Mouse (Mus musculus) kidney, postnatal 0 days (tissue): ENCODE data around the gene Hoxa5. TPM values are rescaled to one million over a fixed set of nuclear protein-coding genes. Genes with fewer than 3 reads are reported as not detected.

Experiments used
- ATAC-seq: fragments of 200-750 bp; cut with Nextera tagmentation; replicated peaks from 2 replicates; pipeline ENCODE4 v1.8.0; 2017; ENCODE audit warnings: low read depth, moderate number of reproducible peaks, moderate TSS enrichment, moderate library complexity; ENCODE audit not compliant: low FRiP score
- DNase-seq: peaks from one replicate; pipeline ENCODE4 v3.0.0-alpha.2; 2016; ENCODE audit warnings: low spot score
- H3K27ac ChIP-seq: fragments of 300-500 bp; sonication (generic); 2 replicates; pipeline ENCODE4 v1.5.1; 2014; ENCODE audit warnings: mild to moderate bottlenecking
- H3K27me3 ChIP-seq: fragments of 300-500 bp; sonication (generic); 2 replicates; pipeline ENCODE4 v1.6.1; 2014; ENCODE audit warnings: low read length, mixed read lengths; ENCODE audit not compliant: insufficient read depth
- H3K36me3 ChIP-seq: fragments of 300-500 bp; sonication (generic); 2 replicates; pipeline ENCODE4 v1.6.1; 2014; ENCODE audit warnings: low read length, mixed read lengths; ENCODE audit not compliant: insufficient read depth
- H3K4me1 ChIP-seq: fragments of 300-500 bp; sonication (generic); replicated peaks from 2 replicates; pipeline ENCODE4 v1.6.1; 2014; ENCODE audit warnings: antibody characterized with exemption, low read length, mixed read lengths; ENCODE audit not compliant: insufficient read depth
- H3K4me2 ChIP-seq: fragments of 300-500 bp; sonication (generic); 2 replicates; pipeline ENCODE4 v1.6.1; 2014; ENCODE audit warnings: mild to moderate bottlenecking, low read length, moderate library complexity, mixed read lengths
- H3K4me3 ChIP-seq: fragments of 300-500 bp; sonication (generic); replicated peaks from 2 replicates; pipeline ENCODE4 v1.5.1; 2014; ENCODE audit warnings: low read depth, low read length
- H3K9ac ChIP-seq: fragments of 300-500 bp; sonication (generic); 2 replicates; pipeline ENCODE4 v1.6.1; 2014; ENCODE audit warnings: low read depth, low read length
- H3K9me3 ChIP-seq: fragments of 300-500 bp; sonication (generic); replicated peaks from 2 replicates; pipeline ENCODE4 v1.6.1; 2016; ENCODE audit warnings: low read length, inconsistent platforms, mixed read lengths
- CTCF ChIP-seq: IDR thresholded peaks from 2 replicates; pipeline ENCODE4 v1.5.1; 2016; ENCODE audit warnings: antibody characterized with exemption, low read depth, mild to moderate bottlenecking, moderate library complexity
- WGBS: fragments of 180-500 bp; shearing (Covaris S2); extraction: QIAGEN DNeasy Blood & Tissue Kit; methylation state at CpG from one replicate; pipeline ENCODE4 v1.1.7; 2014; 5-methylcytosine and 5-hydroxymethylcytosine counted together
- polyA plus RNA-seq: library from polyadenylated mRNA; unstranded; fragments of >200 nt; fragmentation: Nextera tagmentation; extraction: Ambion mirVana; gene quantifications from 2 replicates; pipeline ENCODE4 v1.2.1, GENCODE M21; 2015

Gene Hoxa5
- polyA plus RNA-seq, 1 experiment from 2014 or later = 10.4 TPM

DNA sequence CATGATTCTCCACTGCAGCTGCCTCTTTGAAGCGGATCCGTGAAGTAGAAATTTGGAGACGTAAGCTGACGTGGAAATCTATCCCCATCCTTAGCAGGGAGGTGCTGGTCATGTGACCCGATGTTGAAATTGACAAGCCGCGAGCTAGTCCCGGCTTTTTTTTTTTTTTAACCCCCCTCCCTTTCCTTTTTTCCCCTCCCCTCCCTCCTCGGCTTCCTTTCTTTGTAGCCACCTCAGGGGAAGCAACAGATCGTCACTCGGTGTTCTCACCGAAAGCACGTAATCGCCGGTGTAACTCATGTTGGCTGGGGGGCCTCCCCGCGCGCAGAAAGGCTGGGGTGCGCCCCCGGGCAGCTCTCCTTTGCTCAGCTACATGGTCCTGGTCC lies 41.4 kb upstream of the Hoxa5 start, which contains the start of gene Hoxa11:
Hoxa11 (minus strand) TSS at position 54 of the 386 bp plus-strand sequence.
- H3K36me3 ChIP-seq = no peaks in the 10 kb centered on the region
- H3K9me3 ChIP-seq = no peaks in the 10 kb centered on the region
- ATAC-seq (peak; percentile 8), DNase-seq (peak; percentile 95)
- 1% methylated on average over 20 of the region's 20 CpGs for WGBS
- TF ChIP-seq CTCF = no peak
- H3K4me1 ChIP-seq = peaks cover 22% of the 10 kb centered on the region
- H3K4me3 ChIP-seq = peak within 1 kb of the TSS; percentile 72
- peak within 1 kb of the TSS; percentile 88 for H3K27ac ChIP-seq
- H3K4me2 ChIP-seq = peak within 1 kb of the TSS; percentile 90
- no peaks in the 10 kb centered on the region for H3K27me3 ChIP-seq
- peak within 1 kb of the TSS; percentile 93 for H3K9ac ChIP-seq

DNA sequence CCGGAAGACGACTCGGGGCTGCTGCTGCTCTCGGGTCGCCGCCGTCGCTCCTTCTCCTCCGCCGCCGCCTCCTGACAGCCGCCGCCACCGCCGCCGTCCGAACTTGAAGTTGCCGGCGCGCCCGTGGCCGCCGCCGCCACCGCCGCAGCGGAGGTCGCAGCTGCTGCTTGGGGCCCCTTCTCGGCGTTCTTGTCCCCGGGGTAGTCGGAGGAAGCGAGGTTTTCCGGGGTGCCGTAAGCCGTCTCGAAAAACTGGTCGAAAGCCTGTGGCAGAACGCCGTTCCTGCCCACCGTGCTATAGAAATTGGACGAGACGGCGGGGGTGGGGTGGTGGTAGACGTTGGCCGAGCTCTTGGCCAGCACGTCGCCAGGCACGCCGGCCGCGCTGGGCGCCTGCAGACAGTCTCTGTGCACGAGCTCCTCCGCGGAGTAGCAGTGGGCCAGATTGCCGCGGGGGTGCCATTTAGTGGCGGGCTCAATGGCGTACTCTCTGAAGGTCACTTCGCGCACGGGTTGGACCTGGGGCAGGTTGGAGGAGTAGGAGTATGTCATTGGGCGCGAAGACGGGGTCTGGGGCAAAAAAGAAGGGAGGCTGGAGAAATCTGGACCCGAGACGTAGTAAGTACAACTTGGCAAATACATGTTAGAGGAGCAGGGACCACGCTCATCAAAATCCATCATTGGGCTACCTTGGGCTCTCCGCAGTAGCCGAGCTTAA lies 40.8 kb upstream of the Hoxa5 start:
- H3K9ac ChIP-seq = peak overlapping the region; percentile 93
- H3K36me3 ChIP-seq = no peaks in the 10 kb centered on the region
- peak overlapping the region; percentile 90 for H3K4me2 ChIP-seq
- DNase-seq = no peak
- WGBS = under 1% methylated on average over 69 of the region's 71 CpGs
- H3K27ac ChIP-seq = peak overlapping the region; percentile 88
- no peaks in the 10 kb centered on the region for H3K9me3 ChIP-seq
- H3K4me3 ChIP-seq = peak overlapping the region; percentile 72
- peak; percentile 25 for ATAC-seq
- peaks cover 22% of the 10 kb centered on the region for H3K4me1 ChIP-seq
- H3K27me3 ChIP-seq = no peaks in the 10 kb centered on the region
- TF ChIP-seq CTCF = no peak

DNA sequence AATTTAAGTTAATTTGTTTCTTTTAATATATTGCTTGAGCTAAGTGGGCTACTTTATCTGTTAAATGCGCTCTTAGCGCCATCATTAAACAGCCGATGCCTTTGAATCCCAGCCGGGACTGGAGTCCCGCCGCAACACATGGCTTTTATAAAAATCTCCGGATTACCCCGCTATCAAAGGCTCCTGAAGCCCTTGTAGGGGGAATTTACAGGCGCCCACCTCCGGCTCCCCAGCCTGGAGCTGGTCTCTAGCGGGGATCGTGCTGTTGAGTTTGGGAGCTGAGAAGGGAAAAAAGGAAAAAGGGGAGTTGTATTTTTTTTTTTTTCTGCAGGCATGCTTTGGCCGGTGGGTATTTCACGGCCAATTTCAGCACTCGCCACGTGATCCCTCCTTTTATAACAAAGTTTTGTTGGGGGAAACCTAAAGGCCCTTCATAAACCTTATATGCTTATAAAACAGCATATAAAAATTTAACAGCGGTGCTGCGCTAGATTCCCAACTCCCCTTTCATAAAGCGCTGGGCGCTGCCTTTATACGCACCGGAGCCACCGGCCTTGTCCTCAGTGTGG lies 40.2 kb upstream of the Hoxa5 start:
- Histone ChIP-seq H3K27ac (peak overlapping the region; percentile 88), H3K4me3 (peak overlapping the region; percentile 72)
- 4% methylated on average over 23 of the region's 23 CpGs for WGBS

DNA sequence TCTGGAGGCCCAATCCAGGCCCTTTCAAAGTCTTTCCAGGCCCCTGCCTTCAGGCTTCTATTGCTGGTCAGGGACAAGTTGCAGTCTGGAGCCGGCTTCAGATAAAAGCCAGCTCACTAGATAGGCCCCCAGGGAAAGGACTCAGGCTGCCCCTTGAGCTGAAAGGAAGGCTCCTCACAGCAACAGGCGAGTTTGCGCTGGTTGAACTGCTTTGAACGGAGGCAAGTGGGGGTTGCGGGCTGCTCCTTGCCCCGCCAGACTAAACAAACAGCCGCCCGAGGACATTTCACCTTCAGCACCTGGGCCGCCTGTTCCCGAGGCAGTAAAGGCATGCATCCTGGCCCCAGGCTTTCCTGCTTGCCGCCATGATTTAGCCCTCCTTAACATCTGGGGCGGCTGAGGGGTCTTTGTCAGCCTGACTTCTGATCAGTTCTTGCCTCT lies 39.3 kb upstream of the Hoxa5 start:
- H3K9ac ChIP-seq = peak overlapping the region; percentile 93
- no peak for TF ChIP-seq CTCF

More for the DNA sequence above, 40.2 kb upstream of the Hoxa5 start:
- H3K27me3 ChIP-seq = no peaks in the 10 kb centered on the region
- no peak for DNase-seq
- TF ChIP-seq CTCF = no peak
- peak overlapping the region; percentile 90 for H3K4me2 ChIP-seq
- H3K4me1 ChIP-seq = peaks cover 19% of the 10 kb centered on the region
- H3K36me3 ChIP-seq = no peaks in the 10 kb centered on the region
- no peaks in the 10 kb centered on the region for H3K9me3 ChIP-seq
- no peak for ATAC-seq
- peak overlapping the region; percentile 93 for H3K9ac ChIP-seq

DNA sequence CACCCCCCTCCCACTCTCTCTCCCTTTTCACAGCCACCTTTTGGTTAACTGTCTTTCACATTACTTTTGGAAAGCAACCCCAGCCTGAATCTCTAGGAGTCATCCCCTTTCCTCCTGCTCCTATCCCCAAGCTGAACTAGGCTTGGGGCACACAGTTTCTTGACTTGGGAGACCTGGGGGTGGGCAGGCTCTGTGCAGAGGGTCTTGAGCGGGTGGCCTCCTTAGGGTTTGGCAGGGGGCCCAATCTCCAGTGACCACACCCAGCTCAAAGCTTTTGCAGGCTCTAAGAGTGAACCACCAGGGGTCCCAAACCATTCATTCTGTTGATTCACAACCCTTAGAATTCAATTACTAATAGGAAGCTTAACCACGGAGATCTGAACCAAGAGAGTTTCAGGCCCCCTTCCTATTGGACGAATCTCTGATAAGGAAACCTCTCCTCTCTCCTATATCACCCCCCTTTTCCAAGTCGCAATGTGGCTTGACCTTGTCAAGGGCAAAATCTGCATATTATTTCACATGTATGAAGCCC lies 38.5 kb upstream of the Hoxa5 start:
- no peaks in the 10 kb centered on the region for H3K36me3 ChIP-seq
- ATAC-seq (no peak), DNase-seq (peak; percentile 86)
- WGBS = 20% methylated on average over 4 of the region's 4 CpGs
- no peaks in the 10 kb centered on the region for H3K27me3 ChIP-seq
- H3K9me3 ChIP-seq = no peaks in the 10 kb centered on the region
- H3K27ac ChIP-seq = peak overlapping the region; percentile 88
- H3K9ac ChIP-seq = peak overlapping the region; percentile 93
- TF ChIP-seq CTCF = 0 out of 2 replicates have a peak, but pooled peaks have one; percentile 26
- peak overlapping the region; percentile 90 for H3K4me2 ChIP-seq
- peak overlapping the region; percentile 72 for H3K4me3 ChIP-seq
- H3K4me1 ChIP-seq = peaks cover 11% of the 10 kb centered on the region

More for the DNA sequence above, 39.3 kb upstream of the Hoxa5 start:
- H3K4me2 ChIP-seq = peak overlapping the region; percentile 90
- H3K4me3 ChIP-seq = peak overlapping the region; percentile 72
- H3K4me1 ChIP-seq = peaks cover 17% of the 10 kb centered on the region
- DNase-seq = no peak
- no peaks in the 10 kb centered on the region for H3K27me3 ChIP-seq
- no peaks in the 10 kb centered on the region for H3K36me3 ChIP-seq
- H3K27ac ChIP-seq = peak overlapping the region; percentile 88
- ATAC-seq = no peak
- 10% methylated on average over 12 of the region's 12 CpGs for WGBS
- no peaks in the 10 kb centered on the region for H3K9me3 ChIP-seq

DNA sequence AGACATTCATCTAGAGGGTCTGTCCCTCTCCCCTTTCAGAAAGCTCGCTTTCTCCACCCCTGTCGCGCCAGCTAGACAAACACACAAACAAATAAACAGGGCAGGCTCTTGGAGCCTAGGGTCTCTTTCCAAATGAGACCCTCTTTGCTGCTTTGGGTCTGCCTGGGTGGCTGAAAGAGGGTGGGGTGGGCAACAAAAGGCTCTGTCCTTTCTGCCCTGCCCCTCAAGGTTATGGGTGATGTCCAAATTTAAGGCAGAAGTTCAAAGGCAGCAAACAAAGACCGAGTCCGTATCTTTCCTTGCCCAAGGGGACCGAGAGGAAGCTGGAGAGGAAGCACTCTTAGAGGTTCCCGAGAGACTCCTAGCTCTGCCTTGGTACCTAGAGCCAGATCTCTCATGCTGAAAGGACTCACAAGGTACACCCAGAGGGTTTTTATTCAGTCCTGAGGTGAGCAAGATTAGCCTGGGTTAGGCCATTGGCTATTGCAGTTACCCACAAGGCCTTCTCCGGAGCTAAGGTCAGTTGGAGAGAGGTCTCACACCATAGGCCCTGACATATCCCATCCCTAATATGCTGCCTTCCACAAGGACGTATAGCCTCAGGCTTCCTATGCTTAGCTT lies 36.7 kb upstream of the Hoxa5 start:
- peak overlapping the region; percentile 98 for H3K9ac ChIP-seq
- H3K4me1 ChIP-seq = peaks cover 13% of the 10 kb centered on the region
- peak overlapping the region; percentile 85 for H3K4me3 ChIP-seq
- H3K36me3 ChIP-seq = no peaks in the 10 kb centered on the region
- H3K9me3 ChIP-seq = no peaks in the 10 kb centered on the region
- DNase-seq (no peak), ATAC-seq (no peak)
- H3K4me2 ChIP-seq = peak overlapping the region; percentile 92
- 11% methylated on average over 9 of the region's 9 CpGs for WGBS
- TF ChIP-seq CTCF = no peak
- peak overlapping the region; percentile 97 for H3K27ac ChIP-seq
- H3K27me3 ChIP-seq = no peaks in the 10 kb centered on the region
